Mouse (Mus musculus): ENCODE data around the gene Trrap. TPM values are rescaled to one million over a fixed set of nuclear protein-coding genes. Genes with fewer than 3 reads are reported as not detected.

The Trrap gene
- total and polyA plus RNA-seq, 3 experiments, result 44.1 to 91.6 (median 45.6) TPM

- no peak for DNase-seq (ENCODE audit: low read depth, low spot score)
- Histone ChIP-seq H3K9me3 (replicated peaks; ENCODE audit: insufficient read depth, low read length) (no peaks in the 10 kb centered on the region), H3K27ac (ENCODE audit: control insufficient read depth, low read depth, low read length) (no peak overlapping the region), H3K79me2 (ENCODE audit: control insufficient read depth, insufficient read depth, low read length, poor library complexity) (no peaks in the 10 kb centered on the region), H3K4me1 (ENCODE audit: control insufficient read depth in 1 of 2, insufficient read depth in 2 of 2, low read length in 2 of 2) (no peaks in the 10 kb centered on the region), H3K9ac (ENCODE audit: control insufficient read depth, low read depth, low read length, poor library complexity, severe bottlenecking) (no peak overlapping the region), H3K36me3 (ENCODE audit: control insufficient read depth in 1 of 2, insufficient read depth in 2 of 2, low read length in 2 of 2) (peaks cover 6 to 15% of the 10 kb centered on the region in 2 experiments), H3K27me3 (ENCODE audit: control insufficient read depth in 1 of 2, insufficient read depth in 2 of 2, low read length in 2 of 2) (no peaks in the 10 kb centered on the region), H3K4me3 (ENCODE audit: control insufficient read depth in 1 of 2, insufficient read depth in 1 of 2, low read depth in 2 of 2, low read length in 2 of 2) (no peak overlapping the region)
- TF ChIP-seq JUND (IDR thresholded peaks at IDR 0.05; ENCODE audit: low read depth, low read length) (no peak), MAFK (IDR thresholded peaks at IDR 0.05; ENCODE audit: borderline replicate concordance, low read depth, low read length) (no peak), CHD1 (IDR thresholded peaks at IDR 0.05; ENCODE audit: low read depth, low read length) (no peak), GATA1 (IDR thresholded peaks at IDR 0.05; ENCODE audit: low read depth, low read length) (no peak), SIN3A (IDR thresholded peaks at IDR 0.05; ENCODE audit: low read length) (no peak), CTCF (IDR thresholded peaks at IDR 0.05 in 2 of 3, conservative IDR thresholded peaks at IDR 0.05 in 1 of 3; ENCODE audit: control insufficient read depth in 1 of 3, insufficient read depth in 1 of 3, low read depth in 2 of 3, low read length in 3 of 3, poor library complexity in 1 of 3, severe bottlenecking in 1 of 3) (no peak), ZKSCAN1 (IDR thresholded peaks at IDR 0.05; ENCODE audit: low read depth, low read length) (no peak), EP300 (IDR thresholded peaks at IDR 0.05; ENCODE audit: low read depth in 1 of 2, low read length in 2 of 2) (no peak), POLR2AphosphoS5 (IDR thresholded peaks at IDR 0.05; ENCODE audit: borderline replicate concordance, low read depth, low read length) (no peak), MAZ (IDR thresholded peaks at IDR 0.05; ENCODE audit: low read depth, low read length) (no peak), RAD21 (IDR thresholded peaks at IDR 0.05; ENCODE audit: low read depth, low read length) (no peak), ELF1 (IDR thresholded peaks at IDR 0.05; ENCODE audit: low read depth, low read length) (no peak), TAL1 (IDR thresholded peaks at IDR 0.05; ENCODE audit: low read length) (no peak)
These were observed 39.4 kb downstream of the Trrap start for GRCm38 (mm10) chr5:144806931-144807330.

GRCm38 (mm10) chr5:144828365-144829102, 61.0 kb downstream of the Trrap start:
- H3K27me3 ChIP-seq (ENCODE audit: control insufficient read depth in 1 of 2, insufficient read depth in 2 of 2, low read length in 2 of 2), result no peaks in the 10 kb centered on the region
- peaks cover 8 to 20% of the 10 kb centered on the region in 2 experiments for H3K36me3 ChIP-seq (ENCODE audit: control insufficient read depth in 1 of 2, insufficient read depth in 2 of 2, low read length in 2 of 2)
- no peak for TF ChIP-seq TAL1 (IDR thresholded peaks at IDR 0.05; ENCODE audit: low read length)
- no peak for TF ChIP-seq SMC3 (IDR thresholded peaks at IDR 0.05; ENCODE audit: low read depth, low read length)
- no peak for TF ChIP-seq POLR2A (IDR thresholded peaks at IDR 0.05; ENCODE audit: control insufficient read depth in 1 of 2, insufficient read depth in 1 of 2, low read depth in 1 of 2, low read length in 2 of 2, poor library complexity in 1 of 2)
- no peak for TF ChIP-seq MAZ (IDR thresholded peaks at IDR 0.05; ENCODE audit: low read depth, low read length)
- TF ChIP-seq TBP (IDR thresholded peaks at IDR 0.05; ENCODE audit: low read depth, low read length), result no peak
- no peak for TF ChIP-seq RCOR1 (IDR thresholded peaks at IDR 0.05; ENCODE audit: low read depth, low read length)
- DNase-seq (ENCODE audit: low read depth, low spot score), result no peak
- H3K4me1 ChIP-seq (ENCODE audit: control insufficient read depth in 1 of 2, insufficient read depth in 2 of 2, low read length in 2 of 2), result peaks cover 2 to 5% of the 10 kb centered on the region in 2 experiments; a peak in 2 of 4 replicates
- H3K9me3 ChIP-seq (replicated peaks; ENCODE audit: insufficient read depth, low read length), result no peaks in the 10 kb centered on the region
- H3K4me3 ChIP-seq (ENCODE audit: control insufficient read depth in 1 of 2, insufficient read depth in 1 of 2, low read depth in 2 of 2, low read length in 2 of 2), result no peak overlapping the region
- no peak overlapping the region for H3K27ac ChIP-seq (ENCODE audit: control insufficient read depth, low read depth, low read length)
- no peak overlapping the region for H3K9ac ChIP-seq (ENCODE audit: control insufficient read depth, low read depth, low read length, poor library complexity, severe bottlenecking)
- H3K79me2 ChIP-seq (ENCODE audit: control insufficient read depth, insufficient read depth, low read length, poor library complexity), result no peaks in the 10 kb centered on the region
